Mouse (Mus musculus) B cell, adult 2 months (primary cell): ENCODE data around the gene Traip.
A peak's percentile ranks its signal among the peaks of the same experiment; 100 is the strongest.
"Not testable (repeated sequence)": the region's sequence is repeated elsewhere in the genome, so short reads cannot be mapped to it uniquely, and the experiment has no call there.

ENCODE experiments used
- DNase-seq, 2 experiments: peaks; one replicate each; pipeline ENCODE4 v3.0.0; 2022

Traip gene

DNA sequence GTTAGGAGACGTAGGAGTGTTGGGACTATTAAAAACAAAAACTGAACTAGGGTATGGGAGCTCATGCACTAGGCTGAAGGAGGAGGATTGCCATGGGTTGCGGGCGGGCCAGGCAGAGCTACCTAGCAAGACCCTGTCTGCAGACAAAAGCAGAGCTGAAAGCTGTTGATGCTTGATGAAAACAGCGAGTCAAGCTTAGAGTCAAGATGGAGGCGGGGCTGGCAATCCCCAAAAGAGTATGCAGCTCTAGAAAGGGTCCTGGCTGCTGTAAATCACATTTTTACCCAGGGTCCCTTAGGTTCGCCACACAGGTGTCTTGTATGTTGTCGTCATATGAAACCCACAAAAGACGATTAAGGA is 53.6 kb downstream of the Traip start:
- peak; percentile 53 to 59 for DNase-seq

DNA sequence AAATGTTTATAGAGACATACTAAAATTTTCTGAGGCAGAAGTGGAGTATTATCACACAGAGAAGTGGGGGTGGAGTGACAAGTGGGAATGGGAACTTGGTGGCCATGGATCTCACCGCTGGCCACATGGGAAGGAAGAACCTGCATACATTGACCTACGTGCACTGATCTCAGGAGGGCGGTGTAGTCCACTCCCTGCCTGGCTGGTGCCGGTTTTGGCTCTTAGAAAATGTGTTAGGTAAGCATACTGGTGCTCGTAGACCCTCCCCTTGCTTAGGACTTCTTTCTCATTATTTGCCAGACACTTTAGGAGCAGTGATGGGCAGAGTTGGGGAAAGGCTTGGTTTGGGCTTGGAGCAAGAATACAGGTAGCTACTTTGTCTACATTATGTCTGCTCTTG is 58.1 kb downstream of the Traip start:
- no peak for DNase-seq

DNA sequence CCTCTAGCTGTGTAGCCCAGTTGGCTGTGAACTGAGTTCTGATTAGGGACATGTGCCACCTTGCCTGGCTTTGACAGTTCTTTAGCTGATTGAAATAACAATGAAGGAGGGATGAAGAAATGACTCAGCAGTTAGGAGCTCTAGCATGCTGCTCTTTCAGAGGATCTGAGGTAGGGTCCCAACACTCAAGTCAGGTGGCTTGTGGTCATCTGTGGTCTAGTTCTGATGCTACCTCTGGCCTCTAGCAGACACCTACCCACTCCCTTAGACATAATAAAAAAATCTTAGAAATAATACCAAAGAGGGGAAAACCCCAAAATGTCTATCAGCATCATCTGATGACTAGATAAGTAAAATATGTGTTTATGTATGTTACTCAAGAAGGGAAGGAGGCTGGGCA is 60.4 kb downstream of the Traip start:
- DNase-seq, result no peak

DNA sequence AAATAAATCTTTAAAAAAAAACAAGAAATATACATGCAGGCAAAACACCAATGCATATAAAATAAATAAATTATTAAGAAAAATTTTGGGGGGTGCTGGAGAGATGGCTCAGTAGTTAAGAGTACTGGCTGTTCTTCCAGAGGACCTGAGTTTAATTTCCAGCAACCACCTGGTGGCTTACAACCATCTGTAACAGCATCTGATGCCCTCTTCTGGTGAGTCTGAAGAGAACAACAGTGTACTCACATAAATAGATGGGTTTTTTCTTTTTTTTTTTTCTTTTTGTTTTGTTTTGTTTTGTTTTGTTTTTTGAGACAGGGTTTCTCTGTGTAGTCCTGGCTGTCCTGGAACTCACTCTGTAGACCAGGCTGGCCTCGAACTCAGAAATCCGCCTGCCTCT is 63.6 kb downstream of the Traip start:
- DNase-seq, result not testable (repeated sequence)

DNA sequence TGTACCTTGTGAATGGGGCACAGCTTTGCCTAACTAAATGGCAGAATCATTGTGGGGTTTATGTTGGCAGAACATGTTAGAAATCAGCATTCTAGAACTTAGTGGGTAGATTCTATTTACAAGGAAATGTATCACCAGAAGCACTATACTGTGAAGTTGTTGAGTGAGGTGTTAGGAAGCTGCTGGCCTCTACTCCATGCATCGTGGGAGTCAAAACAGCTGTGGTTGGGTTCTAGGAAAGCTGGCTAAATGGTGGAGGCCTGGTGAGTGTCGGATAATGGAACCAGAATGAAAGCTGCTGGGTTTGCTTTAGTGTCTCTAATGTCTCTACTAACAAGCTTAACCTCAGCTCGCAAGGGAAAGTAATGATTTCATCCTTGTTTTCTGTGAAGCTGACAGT is 67.2 kb downstream of the Traip start:
- DNase-seq, result no peak

DNA sequence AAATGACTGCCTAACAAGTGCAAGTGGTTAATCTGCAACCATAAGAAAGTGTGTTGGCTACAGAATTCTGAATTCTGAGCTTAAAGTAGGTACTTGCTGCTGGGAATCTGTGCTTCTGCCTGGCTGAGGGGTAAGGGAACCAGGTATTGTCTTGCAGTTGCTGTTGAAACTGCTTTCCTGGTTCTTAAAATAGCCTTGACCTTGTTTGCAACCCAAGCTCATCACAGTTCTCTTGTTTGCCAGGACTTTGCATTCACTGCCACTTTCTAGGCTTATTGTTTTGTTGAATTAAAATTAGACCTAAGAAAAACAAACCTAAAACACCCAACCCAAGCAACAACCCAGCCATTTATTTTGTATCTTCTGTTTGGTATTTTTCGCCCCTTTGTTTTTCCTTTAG is 70.8 kb downstream of the Traip start:
- no peak for DNase-seq
